Mouse (Mus musculus): ENCODE measurements at regions not wholly inside any gene's neighbourhood (a gene's known extent, or its start where the extent isn't known, plus 50 kb on each side); places are given as distances from the start of the nearest gene placed in this dataset.

GRCm38 (mm10) chr13:112073519-112074406 is 214.5 kb upstream of the Ankrd55 start:
- no peak for DNase-seq (ENCODE audit: low read depth in 1 of 2, low spot score in 2 of 2)
- Histone ChIP-seq H3K4me3 (ENCODE audit: extremely low read depth, insufficient read depth, insufficient read length) (no peak overlapping the region), H3K27ac (ENCODE audit: insufficient read depth, low read length) (no peak overlapping the region), H3K27me3 (ENCODE audit: control insufficient read depth, insufficient read depth, low read length) (no peaks in the 10 kb centered on the region), H3K4me1 (ENCODE audit: control insufficient read depth, insufficient read depth, insufficient read length) (no peaks in the 10 kb centered on the region; the same call in 1 of the 2 replicates), H3K36me3 (ENCODE audit: control insufficient read depth, insufficient read depth, low read length) (no peaks in the 10 kb centered on the region)
- TF ChIP-seq CTCF (IDR thresholded peaks at IDR 0.05; ENCODE audit: extremely low read depth, insufficient read depth, insufficient read length, insufficient replicate concordance) (no peak), POLR2A (IDR thresholded peaks at IDR 0.05; ENCODE audit: low read depth, low read length) (no peak)
- 85% methylated on average over 6 of the region's 6 CpGs for WGBS

GRCm38 (mm10) chr13:112075847-112076479 is 212.3 kb upstream of the Ankrd55 start:
- no peak for DNase-seq (ENCODE audit: low read depth in 1 of 2, low spot score in 2 of 2)
- WGBS: 54% methylated on average over 5 of the region's 5 CpGs
- Histone ChIP-seq H3K27me3 (ENCODE audit: control insufficient read depth, insufficient read depth, low read length) (no peaks in the 10 kb centered on the region), H3K27ac (ENCODE audit: insufficient read depth, low read length) (no peak overlapping the region), H3K36me3 (ENCODE audit: control insufficient read depth, insufficient read depth, low read length) (no peaks in the 10 kb centered on the region), H3K4me3 (ENCODE audit: extremely low read depth, insufficient read depth, insufficient read length) (no peak overlapping the region), H3K4me1 (ENCODE audit: control insufficient read depth, insufficient read depth, insufficient read length) (no peaks in the 10 kb centered on the region; the same call in 1 of the 2 replicates)
- TF ChIP-seq POLR2A (IDR thresholded peaks at IDR 0.05; ENCODE audit: low read depth, low read length): no peak
- no peak for TF ChIP-seq CTCF (IDR thresholded peaks at IDR 0.05; ENCODE audit: extremely low read depth, insufficient read depth, insufficient read length, insufficient replicate concordance)

GRCm38 (mm10) chr13:112078088-112078487 is 210.2 kb upstream of the Ankrd55 start:
- no peak for TF ChIP-seq CTCF (IDR thresholded peaks at IDR 0.05; ENCODE audit: extremely low read depth, insufficient read depth, insufficient read length, insufficient replicate concordance)
- TF ChIP-seq POLR2A (IDR thresholded peaks at IDR 0.05; ENCODE audit: low read depth, low read length): no peak
- DNase-seq (ENCODE audit: low read depth in 1 of 2, low spot score in 2 of 2): no peak
- no peak overlapping the region for H3K27ac ChIP-seq (ENCODE audit: insufficient read depth, low read length)
- H3K36me3 ChIP-seq (ENCODE audit: control insufficient read depth, insufficient read depth, low read length): no peaks in the 10 kb centered on the region
- H3K4me1 ChIP-seq (ENCODE audit: control insufficient read depth, insufficient read depth, insufficient read length): no peaks in the 10 kb centered on the region; the same call in 1 of the 2 replicates
- H3K4me3 ChIP-seq (ENCODE audit: extremely low read depth, insufficient read depth, insufficient read length): no peak overlapping the region
- H3K27me3 ChIP-seq (ENCODE audit: control insufficient read depth, insufficient read depth, low read length): no peaks in the 10 kb centered on the region
- WGBS: 89% methylated on average over 5 of the region's 5 CpGs

- peaks cover 6% of the 10 kb centered on the region; the same call in 1 of the 2 replicates for H3K4me1 ChIP-seq (ENCODE audit: control insufficient read depth, insufficient read depth, insufficient read length)
Observed at GRCm38 (mm10) chr13:112081935-112082334, 206.3 kb upstream of the Ankrd55 start.

GRCm38 (mm10) chr13:112084484-112085278 is 203.6 kb upstream of the Ankrd55 start:
- no peak for TF ChIP-seq POLR2A (IDR thresholded peaks at IDR 0.05; ENCODE audit: low read depth, low read length)
- TF ChIP-seq CTCF (IDR thresholded peaks at IDR 0.05; ENCODE audit: extremely low read depth, insufficient read depth, insufficient read length, insufficient replicate concordance): no peak
- Histone ChIP-seq H3K4me3 (ENCODE audit: extremely low read depth, insufficient read depth, insufficient read length) (no peak overlapping the region), H3K27ac (ENCODE audit: insufficient read depth, low read length) (no peak overlapping the region), H3K27me3 (ENCODE audit: control insufficient read depth, insufficient read depth, low read length) (no peaks in the 10 kb centered on the region), H3K4me1 (ENCODE audit: control insufficient read depth, insufficient read depth, insufficient read length) (peaks cover 6% of the 10 kb centered on the region; the same call in 1 of the 2 replicates), H3K36me3 (ENCODE audit: control insufficient read depth, insufficient read depth, low read length) (no peaks in the 10 kb centered on the region)
- no peak for DNase-seq (ENCODE audit: low read depth in 1 of 2, low spot score in 2 of 2)
- 33% methylated on average over 15 of the region's 15 CpGs for WGBS

More at GRCm38 (mm10) chr13:112081935-112082334, 206.3 kb upstream of the Ankrd55 start:
- Histone ChIP-seq H3K36me3 (ENCODE audit: control insufficient read depth, insufficient read depth, low read length) (no peaks in the 10 kb centered on the region), H3K4me3 (ENCODE audit: extremely low read depth, insufficient read depth, insufficient read length) (no peak overlapping the region), H3K27ac (ENCODE audit: insufficient read depth, low read length) (no peak overlapping the region), H3K27me3 (ENCODE audit: control insufficient read depth, insufficient read depth, low read length) (no peaks in the 10 kb centered on the region)
- DNase-seq (ENCODE audit: low read depth in 1 of 2, low spot score in 2 of 2): no peak
- WGBS: 82% methylated on average over 3 of the region's 3 CpGs
- no peak for TF ChIP-seq CTCF (IDR thresholded peaks at IDR 0.05; ENCODE audit: extremely low read depth, insufficient read depth, insufficient read length, insufficient replicate concordance)
- no peak for TF ChIP-seq POLR2A (IDR thresholded peaks at IDR 0.05; ENCODE audit: low read depth, low read length)

- Histone ChIP-seq H3K36me3 (ENCODE audit: control insufficient read depth, insufficient read depth, low read length) (no peaks in the 10 kb centered on the region), H3K4me3 (ENCODE audit: extremely low read depth, insufficient read depth, insufficient read length) (no peak overlapping the region), H3K27ac (ENCODE audit: insufficient read depth, low read length) (no peak overlapping the region), H3K4me1 (ENCODE audit: control insufficient read depth, insufficient read depth, insufficient read length) (peaks cover 6% of the 10 kb centered on the region; the same call in 1 of the 2 replicates), H3K27me3 (ENCODE audit: control insufficient read depth, insufficient read depth, low read length) (no peaks in the 10 kb centered on the region)
- 78% methylated on average over 5 of the region's 5 CpGs for WGBS
- DNase-seq (ENCODE audit: low read depth in 1 of 2, low spot score in 2 of 2): no peak
- TF ChIP-seq CTCF (IDR thresholded peaks at IDR 0.05; ENCODE audit: extremely low read depth, insufficient read depth, insufficient read length, insufficient replicate concordance) (no peak), POLR2A (IDR thresholded peaks at IDR 0.05; ENCODE audit: low read depth, low read length) (no peak)
Observed at GRCm38 (mm10) chr13:112088312-112088771, 199.9 kb upstream of the Ankrd55 start.

All from spleen, adult 2 months (tissue).